ENCODE assay signal across 7 mouse cellular contexts in genomic region chr13:44731727-44732441, GRCm38 (mm10). TPM values are rescaled to one million over a fixed set of nuclear protein-coding genes. Genes with fewer than 3 reads are reported as not detected.
DNase-seq lines count a peak whose midpoint lies in the region; ATAC-seq and TF ChIP-seq lines count a peak whose summit lies in the region.

No protein-coding gene starts in this region.

- under 1% methylated on average over 16 of the region's 16 CpGs for WGBS in liver, adult 2 months
- WGBS in liver, embryonic 16.5 days (ENCODE audit: insufficient replicate concordance): under 1% methylated on average over 16 of the region's 16 CpGs
- WGBS in stomach, postnatal 0 days: 1% methylated on average over 16 of the region's 16 CpGs

- peaks cover 7% of the 10 kb centered on the region; the same call in 1 of the 2 replicates for H3K4me1 ChIP-seq in liver, adult 2 months (ENCODE audit: control insufficient read depth, insufficient read depth, low read length)
- H3K4me1 ChIP-seq in liver, embryonic 16.5 days (ENCODE audit: control insufficient read depth, low read depth, low read length): peaks cover 27% of the 10 kb centered on the region
- H3K4me1 ChIP-seq in stomach, postnatal 0 days (replicated peaks; ENCODE audit: control insufficient read depth, insufficient read depth): 0 out of 2 replicates have a peak, but pooled peaks cover 3% of the 10 kb centered on the region

- peak overlapping the region; percentile 44 for H3K27ac ChIP-seq in liver, adult 2 months (replicated peaks; ENCODE audit: insufficient read depth, low read depth, low read length)
- H3K27ac ChIP-seq in liver, embryonic 16.5 days (ENCODE audit: low read length): peak overlapping the region; percentile 87
- H3K27ac ChIP-seq in stomach, postnatal 0 days (replicated peaks): no peak overlapping the region

- intact Hi-C loops in heart, postnatal 10 days (cut with DNase I): loop anchor here (2.0 to 5.0 kb wide), 4 partner anchors 315 to 867 kb away; no protein-coding TSS in a partner anchor

- no peaks in the 10 kb centered on the region for H3K27me3 ChIP-seq in liver, adult 2 months (ENCODE audit: control insufficient read depth, insufficient read depth, low read length)
- no peaks in the 10 kb centered on the region for H3K27me3 ChIP-seq in liver, embryonic 16.5 days (ENCODE audit: control insufficient read depth, insufficient read depth, low read depth, low read length)
- H3K27me3 ChIP-seq in stomach, postnatal 0 days (ENCODE audit: control insufficient read depth, insufficient read depth, low read length): no peaks in the 10 kb centered on the region

- peak overlapping the region; percentile 79 for H3K9ac ChIP-seq in liver, adult 2 months (ENCODE audit: low read depth, low read length)
- peak overlapping the region; percentile 95 for H3K9ac ChIP-seq in liver, embryonic 16.5 days (ENCODE audit: low read depth, low read length)
- H3K9ac ChIP-seq in stomach, postnatal 0 days (ENCODE audit: low read length): peak overlapping the region; percentile 86

- no peak for TF ChIP-seq POLR2A in liver, adult 2 months (IDR thresholded peaks at IDR 0.05; ENCODE audit: extremely low read depth, insufficient read depth, low read length)

- peak; percentile 50 for DNase-seq in liver, adult 2 months (ENCODE audit: extremely low read depth, low read depth, low spot score)
- no peak for DNase-seq in liver
- peak; percentile 28 to 49 for DNase-seq in cerebellum, postnatal 14 days
- DNase-seq in heart, postnatal 10 days: peak; percentile 31 to 34
- peak; percentile 15 for DNase-seq in stomach, postnatal 0 days (ENCODE audit: low spot score)
- DNase-seq in T-cell, adult 2 months (ENCODE audit: low spot score): no peak

- no peak for TF ChIP-seq CTCF in liver, adult 2 months (IDR thresholded peaks at IDR 0.05; ENCODE audit: low read depth, low read length)
- no peak for TF ChIP-seq CTCF in stomach, postnatal 0 days (IDR thresholded peaks at IDR 0.05; ENCODE audit: low read depth)

- no peak for ATAC-seq in liver, embryonic 16.5 days (ENCODE audit: low read depth)
- ATAC-seq in stomach, postnatal 0 days (ENCODE audit: low FRiP score, low TSS enrichment): no peak

- H3K36me3 ChIP-seq in liver, adult 2 months (ENCODE audit: control insufficient read depth, insufficient read depth, low read length): no peaks in the 10 kb centered on the region
- H3K36me3 ChIP-seq in liver, embryonic 16.5 days (ENCODE audit: control insufficient read depth, insufficient read depth): no peaks in the 10 kb centered on the region
- no peaks in the 10 kb centered on the region for H3K36me3 ChIP-seq in stomach, postnatal 0 days (ENCODE audit: control insufficient read depth, insufficient read depth, low read length)

- H3K4me2 ChIP-seq in liver, embryonic 16.5 days (ENCODE audit: low read depth, low read length): peak overlapping the region; percentile 97
- peak overlapping the region; percentile 67 for H3K4me2 ChIP-seq in stomach, postnatal 0 days (replicated peaks; ENCODE audit: low read depth)

- H3K79me2 ChIP-seq in liver, adult 2 months (ENCODE audit: control insufficient read depth, insufficient read depth, low read length): peaks cover 6% of the 10 kb centered on the region; the same call in 1 of the 2 replicates

- peak overlapping the region; percentile 75 for H3K4me3 ChIP-seq in liver, adult 2 months (ENCODE audit: insufficient read depth, low read depth, low read length)
- H3K4me3 ChIP-seq in liver, embryonic 16.5 days (ENCODE audit: low read depth, low read length): peak overlapping the region; percentile 85
- H3K4me3 ChIP-seq in stomach, postnatal 0 days (ENCODE audit: low read depth, low read length): peak overlapping the region; percentile 73

- no peaks in the 10 kb centered on the region for H3K9me3 ChIP-seq in liver, embryonic 16.5 days (replicated peaks; ENCODE audit: control insufficient read depth, low read length)
- H3K9me3 ChIP-seq in stomach, postnatal 0 days (ENCODE audit: control insufficient read depth, low read length): no peaks in the 10 kb centered on the region

- TF ChIP-seq EP300 in stomach, postnatal 0 days (optimal IDR thresholded peaks at IDR 0.05): no peak

RNA-seq across cellular contexts. Expression of gene Jarid2, which starts 2.6 kb away (rescaled TPM):
- 4.0 and 5.7 TPM in 2 replicates for total RNA-seq in liver, adult 2 months (2014; rRNA removed)
- polyA plus RNA-seq in liver, adult 2 months (2012; rRNA removed): 2.4 and 2.9 TPM in 2 replicates
- 10 to 100 TPM; 49.5 to 65.3 TPM for total RNA-seq in heart, postnatal 10 days (2021)
- 10.8 and 12.2 TPM in 2 replicates for polyA plus RNA-seq in liver, embryonic 16.5 days (2015; fragmentation: Nextera tagmentation; extraction: Ambion mirVana)
- polyA plus RNA-seq in stomach, postnatal 0 days (2015; fragmentation: Nextera tagmentation; extraction: Ambion mirVana): 8.0 and 8.3 TPM in 2 replicates

Comparison
In these comparisons a context has a peak if more than half of its experiments do, and no peak if none do; other contexts are left out.
1. DNase-seq: peak in liver, adult 2 months (single experiment), cerebellum, postnatal 14 days (2 of 2), heart, postnatal 10 days (2 of 2) and stomach, postnatal 0 days (single experiment); none in liver (single experiment) and T-cell, adult 2 months (single experiment).
2. Peak in every context shown above with its lines, with median percentiles within 50 percentile points of each other: H3K4me3 ChIP-seq and H3K9ac ChIP-seq.